Mouse (Mus musculus): ENCODE data around the gene Rnf180.

DNA sequence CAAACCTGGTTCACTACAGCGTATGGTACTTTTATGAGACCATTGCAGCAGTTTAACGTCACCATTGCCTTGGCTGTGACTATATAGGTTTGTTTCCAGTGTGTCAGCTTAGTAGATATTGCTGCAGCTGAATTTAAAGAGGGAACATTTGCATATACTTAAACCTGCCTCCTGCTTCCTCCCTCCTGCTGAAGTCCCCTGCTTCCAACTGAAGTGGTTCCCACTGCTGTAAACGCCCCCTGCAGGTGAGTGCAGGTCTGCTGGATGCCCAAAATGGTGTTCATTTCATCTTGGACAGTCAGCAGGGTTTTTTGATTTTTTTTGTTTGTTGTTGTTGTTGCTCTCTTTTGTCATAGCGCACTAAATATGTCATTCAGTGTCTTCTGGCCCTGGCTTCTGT is 140.7 kb downstream of the Rnf180 start:
- no peak for TF ChIP-seq POLR2A (IDR thresholded peaks at IDR 0.05; ENCODE audit: insufficient read depth, low read depth, low read length)
- no peak for TF ChIP-seq CTCF (IDR thresholded peaks at IDR 0.05; ENCODE audit: insufficient read depth, low read depth, low read length)

All from olfactory bulb, adult 2 months (tissue).